Mouse (Mus musculus) gastrocnemius, postnatal 10 days (tissue): Measurements from ENCODE around the gene Vmn2r63. TPM values are rescaled to one million over a fixed set of nuclear protein-coding genes. Genes with fewer than 3 reads are reported as not detected.
"Not testable (repeated sequence)": the region's sequence is repeated elsewhere in the genome, so short reads cannot be mapped to it uniquely, and the experiment has no call there.

Experiments
- DNase-seq: peaks from one replicate; pipeline ENCODE4 v3.0.0; 2021; ENCODE audit warnings: mixed read lengths
- long read RNA-seq, 2 experiments: library from polyadenylated mRNA; stranded (forward); transcript quantifications; one replicate each; pipeline ENCODE4 v2.0.0; 2021
- microRNA-seq, 2 experiments: library from miRNA; unstranded; fragments of <30 nt; microRNA quantifications; one replicate each; pipeline ENCODE4 v1.2.0; 2021
- total RNA-seq, 2 experiments: library from RNA; stranded (reverse); gene quantifications; 2 replicates each; pipeline ENCODE4 v1.2.3; 2021

Gene Vmn2r63
- not detected for total RNA-seq
- long read RNA-seq, experiment 1 = 0 reads
- long read RNA-seq, experiment 2 = 0 reads

DNA sequence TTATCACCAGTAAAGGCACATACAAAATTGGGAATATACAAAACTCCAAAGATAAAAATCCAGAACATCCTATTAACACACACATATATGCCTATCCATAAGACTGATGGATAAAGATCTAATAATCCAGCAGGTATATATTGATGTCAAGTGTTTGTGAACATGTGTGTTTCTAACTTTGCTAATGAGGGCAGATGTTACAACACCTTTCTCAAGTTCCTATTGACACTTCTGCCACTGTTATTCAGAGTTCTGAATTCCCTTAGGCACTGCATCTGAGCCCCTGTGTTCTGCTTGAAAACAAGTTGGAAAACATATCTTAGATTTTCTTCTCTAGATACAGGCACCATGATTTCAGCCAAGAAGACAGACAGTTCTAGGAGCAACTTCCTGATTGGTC lies at the start of gene Vmn2r63:
Vmn2r63 (minus strand) TSS at position 101 of the 400 bp plus-strand sequence.
- DNase-seq = not testable (repeated sequence)

GRCm38 (mm10) chr7:42980739-42981138 lies 47.1 kb upstream of the Vmn2r63 start:
- DNase-seq = no peak

- no peak for DNase-seq
Measured at GRCm38 (mm10) chr7:42980098-42980497, 46.5 kb upstream of the Vmn2r63 start.

GRCm38 (mm10) chr7:42965246-42965645 lies 31.6 kb upstream of the Vmn2r63 start:
- no peak for DNase-seq

DNA sequence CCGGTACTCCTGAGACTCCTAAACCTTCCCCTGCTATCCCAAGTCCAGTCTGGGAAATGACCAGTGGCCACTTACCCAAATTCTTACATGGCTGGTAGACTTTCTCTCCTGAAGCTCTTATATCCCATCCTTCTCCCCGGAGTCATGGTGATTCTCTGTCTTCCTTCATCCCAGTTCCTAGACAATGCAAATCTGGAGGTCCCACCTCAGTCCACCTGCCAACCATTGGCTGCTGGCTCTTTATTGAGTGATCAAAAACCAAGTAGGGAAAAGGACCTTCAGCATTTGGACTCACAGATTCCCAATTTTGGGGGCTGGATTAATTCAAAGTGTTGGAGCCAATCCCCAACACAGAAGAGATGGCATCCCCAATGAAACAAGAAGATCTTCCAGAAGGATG lies 35.6 kb downstream of the Vmn2r63 start:
- DNase-seq = not testable (repeated sequence)

- DNase-seq = no peak
Measured at GRCm38 (mm10) chr7:42878090-42878489, 55.5 kb downstream of the Vmn2r63 start.

- not testable (repeated sequence) for DNase-seq
Measured at GRCm38 (mm10) chr7:42866801-42867458, 66.7 kb downstream of the Vmn2r63 start, which contains the start of gene Gm2381. Gene Gm2381, minus strand, starts transcription at chr7:42867234.

Small RNA genes within 50 kb of the gene (microRNA-seq; reads per million reads assigned to microRNA genes)
- gene Gm23256 = 0 reads per million in 2 experiments

Other genes starting within 250 kb of the Vmn2r63 start
- gene Zfp975, start 241.1 kb downstream of the Vmn2r63 start, total RNA-seq = 1 to 10 TPM; 3.2 to 4.3 TPM
- gene Gm17067, start 206.8 kb downstream of the Vmn2r63 start, total RNA-seq = not detected
- not detected for gene Vmn2r62, start 140.3 kb downstream of the Vmn2r63 start, total RNA-seq
- gene Gm2381, start 66.6 kb downstream of the Vmn2r63 start, total RNA-seq = under 1 TPM in 1 of 2 experiments, not detected in 1; 0.05 TPM
- not detected for gene Gm9268, start 84.9 kb upstream of the Vmn2r63 start, total RNA-seq
- not detected for gene Zfp936, start 180.4 kb upstream of the Vmn2r63 start, total RNA-seq